Mouse (Mus musculus): ENCODE measurements around the gene Csdc2. TPM values are rescaled to one million over a fixed set of nuclear protein-coding genes. Genes with fewer than 3 reads are reported as not detected.

The Csdc2 gene
- polyA plus RNA-seq, 1 experiment from 2014 or later: 5.5 TPM

DNA sequence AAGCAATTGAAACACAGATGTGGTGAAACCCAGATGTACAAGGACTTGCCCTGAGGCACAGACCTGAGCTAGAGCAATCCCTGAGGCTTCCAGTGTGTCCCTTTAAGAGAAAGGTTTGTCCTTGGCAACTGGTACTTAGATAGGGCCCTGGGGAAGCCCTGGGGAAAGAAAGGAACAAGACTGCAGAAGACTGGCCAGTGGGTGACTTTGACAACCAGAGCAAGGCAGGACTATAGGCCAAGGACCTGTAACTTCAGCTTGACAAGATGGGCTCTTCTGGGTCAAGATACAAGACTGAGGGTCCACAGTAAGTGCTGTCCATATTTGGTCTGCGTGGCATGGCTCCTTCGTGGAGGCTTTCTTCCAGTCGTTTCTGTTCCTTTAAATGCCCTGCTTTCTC is 51.1 kb downstream of the Csdc2 start, which contains the start of gene Xrcc6:
Gene Xrcc6 (plus strand): TSS at position 190 of the 400 bp plus-strand sequence.
- H3K36me3 ChIP-seq (replicated peaks; ENCODE audit: control insufficient read depth, insufficient read depth, low read depth, low read length): no peaks in the 10 kb centered on the region

GRCm38 (mm10) chr15:81989371-81990062 is 53.0 kb downstream of the Csdc2 start:
- H3K27ac ChIP-seq (replicated peaks; ENCODE audit: low read depth, low read length): no peak overlapping the region
- H3K4me3 ChIP-seq (ENCODE audit: low read depth, low read length): no peak overlapping the region
- H3K27me3 ChIP-seq (ENCODE audit: control insufficient read depth, insufficient read depth, low read length): no peaks in the 10 kb centered on the region
- peak overlapping the region; percentile 28 for H3K9ac ChIP-seq (replicated peaks; ENCODE audit: low read length)
- ATAC-seq (replicated peaks; ENCODE audit: insufficient number of reproducible peaks, low FRiP score, low TSS enrichment, low read depth) (no peak), DNase-seq (ENCODE audit: low spot score) (peak; percentile 93)
- 41% methylated on average over 11 of the region's 11 CpGs for WGBS
- H3K36me3 ChIP-seq (replicated peaks; ENCODE audit: control insufficient read depth, insufficient read depth, low read depth, low read length): no peaks in the 10 kb centered on the region
- no peak overlapping the region for H3K4me2 ChIP-seq (ENCODE audit: low read depth, low read length)
- H3K4me1 ChIP-seq (ENCODE audit: control insufficient read depth, insufficient read depth, low read length): no peaks in the 10 kb centered on the region; the same call in 1 of the 2 replicates
- no peaks in the 10 kb centered on the region for H3K9me3 ChIP-seq (replicated peaks; ENCODE audit: control insufficient read depth, low read length)

More for the DNA sequence above, 51.1 kb downstream of the Csdc2 start, which contains the start of gene Xrcc6:
- no peak for ATAC-seq (replicated peaks; ENCODE audit: insufficient number of reproducible peaks, low FRiP score, low TSS enrichment, low read depth)
- WGBS: 72% methylated on average over 3 of the region's 3 CpGs
- no peak within 1 kb of the TSS for H3K4me2 ChIP-seq (ENCODE audit: low read depth, low read length)
- H3K4me3 ChIP-seq (ENCODE audit: low read depth, low read length): no peak within 1 kb of the TSS
- no peak within 1 kb of the TSS for H3K9ac ChIP-seq (replicated peaks; ENCODE audit: low read length)
- no peak within 1 kb of the TSS for H3K27ac ChIP-seq (replicated peaks; ENCODE audit: low read depth, low read length)
- DNase-seq (ENCODE audit: low spot score): no peak
- no peaks in the 10 kb centered on the region for H3K9me3 ChIP-seq (replicated peaks; ENCODE audit: control insufficient read depth, low read length)
- no peaks in the 10 kb centered on the region for H3K27me3 ChIP-seq (ENCODE audit: control insufficient read depth, insufficient read depth, low read length)
- no peaks in the 10 kb centered on the region; the same call in 1 of the 2 replicates for H3K4me1 ChIP-seq (ENCODE audit: control insufficient read depth, insufficient read depth, low read length)

- Histone ChIP-seq H3K4me1 (ENCODE audit: control insufficient read depth, insufficient read depth, low read length) (no peaks in the 10 kb centered on the region; the same call in 1 of the 2 replicates), H3K27me3 (ENCODE audit: control insufficient read depth, insufficient read depth, low read length) (no peaks in the 10 kb centered on the region), H3K9ac (replicated peaks; ENCODE audit: low read length) (no peak overlapping the region), H3K9me3 (replicated peaks; ENCODE audit: control insufficient read depth, low read length) (no peaks in the 10 kb centered on the region), H3K36me3 (replicated peaks; ENCODE audit: control insufficient read depth, insufficient read depth, low read depth, low read length) (no peaks in the 10 kb centered on the region), H3K4me3 (ENCODE audit: low read depth, low read length) (no peak overlapping the region), H3K4me2 (ENCODE audit: low read depth, low read length) (no peak overlapping the region), H3K27ac (replicated peaks; ENCODE audit: low read depth, low read length) (no peak overlapping the region)
- ATAC-seq (replicated peaks; ENCODE audit: insufficient number of reproducible peaks, low FRiP score, low TSS enrichment, low read depth) (no peak), DNase-seq (ENCODE audit: low spot score) (no peak)
- 53% methylated on average over 7 of the region's 7 CpGs for WGBS
These were observed 54.0 kb downstream of the Csdc2 start for GRCm38 (mm10) chr15:81990549-81990948.

- H3K27me3 ChIP-seq (ENCODE audit: control insufficient read depth, insufficient read depth, low read length): no peaks in the 10 kb centered on the region
- no peak overlapping the region for H3K4me3 ChIP-seq (ENCODE audit: low read depth, low read length)
- no peaks in the 10 kb centered on the region; the same call in 1 of the 2 replicates for H3K36me3 ChIP-seq (replicated peaks; ENCODE audit: control insufficient read depth, insufficient read depth, low read depth, low read length)
- no peaks in the 10 kb centered on the region for H3K9me3 ChIP-seq (replicated peaks; ENCODE audit: control insufficient read depth, low read length)
- WGBS: 84% methylated on average over 6 of the region's 6 CpGs
- H3K9ac ChIP-seq (replicated peaks; ENCODE audit: low read length): no peak overlapping the region
- no peak for DNase-seq (ENCODE audit: low spot score)
- H3K27ac ChIP-seq (replicated peaks; ENCODE audit: low read depth, low read length): no peak overlapping the region
- H3K4me2 ChIP-seq (ENCODE audit: low read depth, low read length): no peak overlapping the region
- ATAC-seq (replicated peaks; ENCODE audit: insufficient number of reproducible peaks, low FRiP score, low TSS enrichment, low read depth): no peak
- H3K4me1 ChIP-seq (ENCODE audit: control insufficient read depth, insufficient read depth, low read length): no peaks in the 10 kb centered on the region; the same call in 1 of the 2 replicates
These were observed 57.4 kb downstream of the Csdc2 start for GRCm38 (mm10) chr15:81993992-81994391.

Other genes with a start within 250 kb of the Csdc2 start
- gene Chadl, start 239.5 kb upstream of the Csdc2 start, polyA plus RNA-seq (2014; fragmentation: Nextera tagmentation; extraction: Ambion mirVana): 2.6 and 3.0 TPM in 2 replicates
- 39.2 and 42.2 TPM in 2 replicates for gene Zc3h7b, start 191.7 kb upstream of the Csdc2 start, polyA plus RNA-seq (2014; fragmentation: Nextera tagmentation; extraction: Ambion mirVana)
- gene Rangap1, start 191.2 kb upstream of the Csdc2 start, polyA plus RNA-seq (2014; fragmentation: Nextera tagmentation; extraction: Ambion mirVana): 121 and 126 TPM in 2 replicates
- gene Tef, start 134.3 kb upstream of the Csdc2 start, polyA plus RNA-seq (2014; fragmentation: Nextera tagmentation; extraction: Ambion mirVana): 11.4 and 13.1 TPM in 2 replicates
- gene Tob2, start 78.0 kb upstream of the Csdc2 start, polyA plus RNA-seq (2014; fragmentation: Nextera tagmentation; extraction: Ambion mirVana): 10.7 and 11.1 TPM in 2 replicates
- gene Phf5a, start 64.8 kb upstream of the Csdc2 start, polyA plus RNA-seq (2014; fragmentation: Nextera tagmentation; extraction: Ambion mirVana): 194 and 213 TPM in 2 replicates
- gene Aco2, start 64.5 kb upstream of the Csdc2 start, polyA plus RNA-seq (2014; fragmentation: Nextera tagmentation; extraction: Ambion mirVana): 144 and 153 TPM in 2 replicates
- gene Polr3h, start 10.5 kb upstream of the Csdc2 start, polyA plus RNA-seq (2014; fragmentation: Nextera tagmentation; extraction: Ambion mirVana): 60.3 and 63.5 TPM in 2 replicates
- 19.9 and 21.3 TPM in 2 replicates for gene Pmm1, start 24.2 kb downstream of the Csdc2 start, polyA plus RNA-seq (2014; fragmentation: Nextera tagmentation; extraction: Ambion mirVana)
- not detected in 2 replicates for gene 1700029P11Rik, start 43.8 kb downstream of the Csdc2 start, polyA plus RNA-seq (2014; fragmentation: Nextera tagmentation; extraction: Ambion mirVana)
- 91.5 and 94.4 TPM in 2 replicates for gene Xrcc6, start 51.1 kb downstream of the Csdc2 start, polyA plus RNA-seq (2014; fragmentation: Nextera tagmentation; extraction: Ambion mirVana)
- 26.9 and 31.6 TPM in 2 replicates for gene Desi1, start 97.1 kb downstream of the Csdc2 start, polyA plus RNA-seq (2014; fragmentation: Nextera tagmentation; extraction: Ambion mirVana)
- 342 and 357 TPM in 2 replicates for gene Snu13, start 110.8 kb downstream of the Csdc2 start, polyA plus RNA-seq (2014; fragmentation: Nextera tagmentation; extraction: Ambion mirVana)
- 0.06 TPM in 1 of 2 replicates, not detected in the other for gene 4930407I10Rik, start 122.4 kb downstream of the Csdc2 start, polyA plus RNA-seq (2014; fragmentation: Nextera tagmentation; extraction: Ambion mirVana)
- gene Mei1, start 133.2 kb downstream of the Csdc2 start, polyA plus RNA-seq (2014; fragmentation: Nextera tagmentation; extraction: Ambion mirVana): not detected in 2 replicates
- 19.9 and 21.0 TPM in 2 replicates for gene Ccdc134, start 191.2 kb downstream of the Csdc2 start, polyA plus RNA-seq (2014; fragmentation: Nextera tagmentation; extraction: Ambion mirVana)
- gene Srebf2, start 210.4 kb downstream of the Csdc2 start, polyA plus RNA-seq (2014; fragmentation: Nextera tagmentation; extraction: Ambion mirVana): 105 and 109 TPM in 2 replicates